Mouse (Mus musculus) bone marrow macrophage, adult 2 months (primary cell): ENCODE results near the gene Tceal5. TPM values are rescaled to one million over a fixed set of nuclear protein-coding genes. Genes with fewer than 3 reads are reported as not detected.

ENCODE experiments used
- H3K27ac ChIP-seq: 2 replicates; pipeline ENCODE4 v1.5.1; 2012; ENCODE audit warnings: low read depth, low read length; ENCODE audit not compliant: insufficient read depth
- H3K4me1 ChIP-seq: 2 replicates; pipeline ENCODE4 v1.6.1; 2012; ENCODE audit warnings: low read length; ENCODE audit not compliant: control insufficient read depth, insufficient read depth
- H3K4me3 ChIP-seq: 2 replicates; pipeline ENCODE4 v1.5.1; 2012; ENCODE audit warnings: mild to moderate bottlenecking, low read length, moderate library complexity; ENCODE audit not compliant: insufficient read depth
- CTCF ChIP-seq: IDR thresholded peaks from 2 replicates; pipeline ENCODE4 v1.5.1; 2012; ENCODE audit warnings: low read depth, mild to moderate bottlenecking, low read length, moderate library complexity
- POLR2A ChIP-seq: IDR thresholded peaks from 2 replicates; pipeline ENCODE4 v1.6.1; 2012; ENCODE audit warnings: mild to moderate bottlenecking, low read depth, low read length, borderline replicate concordance
- polyA plus RNA-seq: library from polyadenylated mRNA; stranded (reverse); fragments of >200 nt; gene quantifications from 2 replicates; pipeline ENCODE4 v1.2.4, GENCODE M21; 2012; ENCODE audit not compliant: missing spikeins, insufficient read depth, insufficient read length

Tceal5 gene
- polyA plus RNA-seq, 1 experiment, result not detected

GRCm38 (mm10) chrX:136172118-136172551 lies 31.5 kb downstream of the Tceal5 start, which contains the start of gene Tceal8:
Gene Tceal8, minus strand, starts transcription at chrX:136172342.
- Histone ChIP-seq H3K4me1 (no peaks in the 10 kb centered on the region), H3K4me3 (peak within 1 kb of the TSS; percentile 86), H3K27ac (peak within 1 kb of the TSS; percentile 75)
- no peak for TF ChIP-seq POLR2A
- no peak for TF ChIP-seq CTCF

- H3K27ac ChIP-seq, result peak overlapping the region; percentile 75
- no peak for TF ChIP-seq POLR2A
- no peak for TF ChIP-seq CTCF
- peak overlapping the region; percentile 86 for H3K4me3 ChIP-seq
Measured at GRCm38 (mm10) chrX:136171189-136172117, 32.2 kb downstream of the Tceal5 start.

GRCm38 (mm10) chrX:136170625-136171024 lies 33.1 kb downstream of the Tceal5 start:
- H3K4me3 ChIP-seq, result peak overlapping the region; percentile 5; the same call in 1 of the 2 replicates
- no peaks in the 10 kb centered on the region for H3K4me1 ChIP-seq
- no peak for TF ChIP-seq POLR2A
- no peak overlapping the region for H3K27ac ChIP-seq

More at GRCm38 (mm10) chrX:136171189-136172117, 32.2 kb downstream of the Tceal5 start:
- H3K4me1 ChIP-seq, result no peaks in the 10 kb centered on the region

Other genes starting within 250 kb of the Tceal5 start
- not detected in 2 replicates for gene Arxes2, start 210.1 kb downstream of the Tceal5 start, polyA plus RNA-seq
- not detected in 2 replicates for gene Arxes1, start 170.5 kb downstream of the Tceal5 start, polyA plus RNA-seq
- not detected in 2 replicates for gene Bex2, start 135.6 kb downstream of the Tceal5 start, polyA plus RNA-seq
- gene Nxf3, start 118.6 kb downstream of the Tceal5 start, polyA plus RNA-seq, result not detected in 2 replicates
- gene Bex4, start 64.9 kb downstream of the Tceal5 start, polyA plus RNA-seq, result not detected in 2 replicates
- gene Tceal8, start 31.5 kb downstream of the Tceal5 start, polyA plus RNA-seq, result 65.3 and 72.7 TPM in 2 replicates
- gene Tceal7, start 10.9 kb upstream of the Tceal5 start, polyA plus RNA-seq, result not detected in 2 replicates
- not detected in 2 replicates for gene Bex1, start 11.6 kb upstream of the Tceal5 start, polyA plus RNA-seq
- gene Tceal9, start 41.2 kb upstream of the Tceal5 start, polyA plus RNA-seq, result 101 and 128 TPM in 2 replicates
- gene Bex3, start 66.4 kb upstream of the Tceal5 start, polyA plus RNA-seq, result 49.1 and 57.3 TPM in 2 replicates